Mouse (Mus musculus) embryonic fibroblast, embryonic 13.5 days (primary cell): ENCODE data around the gene Rpp40.

Source experiments
- CTCF ChIP-seq: IDR thresholded peaks from 2 replicates; pipeline ENCODE4 v1.5.1; 2011; ENCODE audit warnings: mild to moderate bottlenecking, control low read depth, low read length, moderate library complexity, borderline replicate concordance; ENCODE audit not compliant: insufficient read depth
- POLR2A ChIP-seq: IDR thresholded peaks from 2 replicates; pipeline ENCODE4 v1.6.1; 2011; ENCODE audit warnings: low read depth, mild to moderate bottlenecking, control low read depth, low read length, moderate library complexity

DNA sequence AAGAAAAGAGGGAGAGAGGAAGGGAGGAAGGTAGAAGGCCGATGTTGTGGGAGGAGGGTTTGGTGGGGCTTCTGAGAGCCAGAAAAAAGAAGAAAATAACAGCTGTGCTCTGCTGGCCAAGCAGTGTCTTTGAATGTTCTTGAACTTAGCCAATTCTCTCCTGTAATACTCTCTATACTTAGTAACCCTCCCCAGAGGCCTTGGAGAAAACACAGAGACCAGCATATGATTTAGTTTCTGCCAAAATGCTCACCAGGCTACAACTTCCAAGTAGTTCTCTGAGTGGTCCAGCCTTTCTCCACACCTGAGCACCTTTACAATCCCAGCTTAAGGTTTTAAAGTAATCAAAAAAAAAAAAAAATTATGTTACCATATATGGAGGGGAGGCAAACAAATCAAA lies 27.9 kb downstream of the Rpp40 start:
- TF ChIP-seq CTCF (no peak), POLR2A (no peak)
